Mouse (Mus musculus): ENCODE results near the gene Fev.

DNA sequence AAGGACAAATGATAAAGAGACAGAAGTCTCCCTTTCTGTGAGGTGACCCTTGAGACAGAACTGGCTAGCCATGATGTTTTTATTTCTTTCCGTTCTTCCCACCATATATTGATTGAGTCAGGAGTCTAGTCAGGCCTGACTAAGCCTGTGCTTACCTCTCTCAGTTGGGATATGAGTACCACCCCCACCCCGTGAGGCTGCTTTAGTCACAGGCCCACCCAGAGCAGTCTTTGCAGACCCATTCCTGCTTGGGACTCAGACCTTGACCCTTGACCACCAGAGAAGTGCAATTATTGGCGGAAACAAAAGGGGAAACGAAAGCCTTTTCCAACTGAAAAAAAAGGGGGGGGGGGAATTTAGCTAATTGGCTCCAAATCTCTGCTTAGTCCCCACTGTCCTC is 27.5 kb downstream of the Fev start:
- TF ChIP-seq POLR2A (IDR thresholded peaks at IDR 0.05; ENCODE audit: borderline replicate concordance, low read depth, low read length): no peak
- TF ChIP-seq CTCF (IDR thresholded peaks at IDR 0.05; ENCODE audit: low read depth, low read length): no peak
